Mouse (Mus musculus): ENCODE measurements at regions not wholly inside any gene's neighbourhood (a gene's known extent, or its start where the extent isn't known, plus 50 kb on each side); places are given as distances from the start of the nearest gene placed in this dataset.
A peak's percentile ranks its signal among the peaks of the same experiment; 100 is the strongest.

GRCm38 (mm10) chr4:100700418-100700817 lies 76.1 kb upstream of the Cachd1 start:
- WGBS, result 72% methylated on average over 5 of the region's 5 CpGs
- no peak overlapping the region for H3K9ac ChIP-seq
- H3K4me1 ChIP-seq, result no peaks in the 10 kb centered on the region
- H3K27ac ChIP-seq, result no peak overlapping the region
- no peaks in the 10 kb centered on the region for H3K9me3 ChIP-seq
- no peak overlapping the region for H3K4me3 ChIP-seq
- no peak for ATAC-seq (ENCODE audit: borderline replicate concordance, extremely low read depth, low FRiP score, low TSS enrichment)
- H3K36me3 ChIP-seq, result no peaks in the 10 kb centered on the region
- no peak overlapping the region for H3K4me2 ChIP-seq
- no peaks in the 10 kb centered on the region for H3K27me3 ChIP-seq

DNA sequence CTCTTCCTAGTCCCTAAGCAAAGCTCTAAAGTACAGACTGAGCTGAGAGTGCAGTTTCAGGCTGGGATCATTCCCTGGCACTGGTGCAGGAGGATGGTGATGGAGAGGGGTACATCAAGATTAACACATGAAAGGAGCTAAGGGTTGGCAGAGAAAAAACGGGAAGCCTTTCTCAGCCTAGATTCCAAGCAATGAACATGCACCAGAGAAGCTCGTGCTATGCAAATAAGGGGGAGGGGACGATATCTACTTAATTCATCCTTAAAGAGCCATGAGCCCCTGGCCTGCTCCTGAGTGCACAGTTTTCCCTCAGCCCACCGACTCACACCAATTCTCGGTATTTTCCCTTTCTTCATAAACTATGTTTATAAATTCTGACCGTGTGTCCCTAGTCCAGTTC lies 70.5 kb upstream of the Cachd1 start:
- 34% methylated on average over 6 of the region's 6 CpGs for WGBS
- Histone ChIP-seq H3K4me2 (no peak overlapping the region), H3K36me3 (no peaks in the 10 kb centered on the region), H3K9me3 (no peaks in the 10 kb centered on the region), H3K27me3 (no peaks in the 10 kb centered on the region), H3K4me1 (no peaks in the 10 kb centered on the region), H3K27ac (peak overlapping the region; percentile 38; the same call in 1 of the 2 replicates), H3K9ac (no peak overlapping the region), H3K4me3 (no peak overlapping the region)
- no peak for ATAC-seq (ENCODE audit: borderline replicate concordance, extremely low read depth, low FRiP score, low TSS enrichment)

DNA sequence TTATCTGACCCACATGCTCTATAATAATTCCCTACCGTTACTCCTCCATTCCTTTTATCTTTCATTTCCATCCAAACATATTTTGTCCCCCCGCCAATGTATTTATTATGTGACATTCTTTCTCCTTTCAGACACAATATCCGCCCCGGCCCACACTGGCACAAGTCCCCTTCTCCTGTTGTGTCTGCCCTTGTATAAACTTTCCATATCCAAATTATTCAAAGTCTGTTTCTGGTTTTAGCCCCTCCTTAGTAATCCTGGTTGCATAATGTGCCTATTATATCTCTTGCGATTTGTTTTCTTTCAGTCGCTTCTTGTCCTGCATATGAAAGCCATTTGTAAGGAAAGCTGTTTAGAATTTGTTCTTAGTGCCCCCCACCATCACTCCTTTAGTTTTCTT lies 69.3 kb upstream of the Cachd1 start:
- Histone ChIP-seq H3K27me3 (no peaks in the 10 kb centered on the region), H3K4me2 (0 out of 2 replicates have a peak overlapping the region, but pooled peaks have one; percentile 0), H3K4me3 (no peak overlapping the region), H3K27ac (peak overlapping the region; percentile 38; the same call in 1 of the 2 replicates), H3K9me3 (no peaks in the 10 kb centered on the region), H3K9ac (no peak overlapping the region), H3K4me1 (no peaks in the 10 kb centered on the region), H3K36me3 (no peaks in the 10 kb centered on the region)
- ATAC-seq (ENCODE audit: borderline replicate concordance, extremely low read depth, low FRiP score, low TSS enrichment), result peak; percentile 39; the same call in 1 of the 2 replicates
- 49% methylated on average over 6 of the region's 6 CpGs for WGBS

DNA sequence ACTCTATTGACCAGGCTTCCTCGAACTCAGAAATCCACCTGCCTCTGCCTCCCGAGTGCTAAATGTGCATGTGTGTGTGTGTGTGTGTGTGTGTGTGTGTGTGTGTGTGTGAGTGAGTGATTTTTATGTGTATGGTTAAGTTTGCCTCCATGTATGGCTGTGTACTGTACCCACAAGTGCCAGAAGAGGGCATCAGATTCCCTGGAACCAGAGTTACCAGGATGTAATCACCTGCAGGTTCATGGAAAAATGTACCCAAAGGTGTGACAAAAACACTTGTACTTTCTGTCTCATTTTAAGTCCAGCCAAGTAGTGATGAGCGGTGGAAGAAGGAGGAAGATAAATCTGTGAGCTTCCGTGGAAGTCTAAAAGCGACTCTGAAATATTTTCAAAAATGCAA lies 68.2 kb upstream of the Cachd1 start:
- Histone ChIP-seq H3K27me3 (no peaks in the 10 kb centered on the region), H3K4me3 (no peak overlapping the region), H3K27ac (no peak overlapping the region), H3K9me3 (no peaks in the 10 kb centered on the region), H3K9ac (no peak overlapping the region), H3K4me2 (no peak overlapping the region), H3K36me3 (no peaks in the 10 kb centered on the region), H3K4me1 (no peaks in the 10 kb centered on the region)
- WGBS, result 86% methylated on average over 5 of the region's 5 CpGs
- ATAC-seq (ENCODE audit: borderline replicate concordance, extremely low read depth, low FRiP score, low TSS enrichment), result no peak

GRCm38 (mm10) chr4:100714240-100714639 lies 62.2 kb upstream of the Cachd1 start:
- Histone ChIP-seq H3K9ac (no peak overlapping the region), H3K27ac (0 out of 2 replicates have a peak overlapping the region, but pooled peaks have one; percentile 47), H3K4me3 (no peak overlapping the region), H3K4me2 (no peak overlapping the region), H3K4me1 (no peaks in the 10 kb centered on the region), H3K27me3 (no peaks in the 10 kb centered on the region), H3K36me3 (no peaks in the 10 kb centered on the region), H3K9me3 (no peaks in the 10 kb centered on the region)
- peak; percentile 67; the same call in 1 of the 2 replicates for ATAC-seq (ENCODE audit: borderline replicate concordance, extremely low read depth, low FRiP score, low TSS enrichment)

DNA sequence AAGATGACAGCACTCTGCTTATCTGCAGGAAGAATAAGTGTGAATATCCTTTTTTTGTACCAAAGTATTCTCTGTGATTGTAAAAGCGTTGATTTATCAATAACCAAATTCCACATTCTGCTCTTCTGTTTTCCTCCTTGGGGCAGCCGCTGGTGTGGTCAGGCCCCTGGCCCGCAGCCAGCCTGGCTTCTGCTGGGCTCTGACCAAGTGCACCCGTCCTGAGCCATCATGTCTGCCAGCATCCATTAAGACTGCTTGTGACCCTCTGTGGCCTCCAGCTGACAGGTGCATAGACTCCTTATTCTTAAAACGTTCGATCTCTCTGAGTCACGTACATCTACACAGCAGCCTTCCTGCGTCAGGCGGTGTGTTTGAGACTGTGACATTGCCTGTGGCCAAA lies 58.9 kb upstream of the Cachd1 start:
- Histone ChIP-seq H3K4me2 (no peak overlapping the region), H3K27ac (no peak overlapping the region), H3K4me3 (no peak overlapping the region), H3K27me3 (no peaks in the 10 kb centered on the region), H3K9ac (no peak overlapping the region), H3K9me3 (no peaks in the 10 kb centered on the region), H3K36me3 (no peaks in the 10 kb centered on the region), H3K4me1 (no peaks in the 10 kb centered on the region)
- 77% methylated on average over 9 of the region's 9 CpGs for WGBS
- no peak for ATAC-seq (ENCODE audit: borderline replicate concordance, extremely low read depth, low FRiP score, low TSS enrichment)

GRCm38 (mm10) chr4:100722532-100722931 lies 53.9 kb upstream of the Cachd1 start:
- Histone ChIP-seq H3K4me3 (no peak overlapping the region), H3K9me3 (no peaks in the 10 kb centered on the region), H3K9ac (no peak overlapping the region), H3K36me3 (no peaks in the 10 kb centered on the region), H3K4me2 (no peak overlapping the region), H3K27ac (no peak overlapping the region), H3K27me3 (no peaks in the 10 kb centered on the region), H3K4me1 (no peaks in the 10 kb centered on the region)
- no peak for ATAC-seq (ENCODE audit: borderline replicate concordance, extremely low read depth, low FRiP score, low TSS enrichment)
- WGBS, result 21% methylated on average over 9 of the region's 9 CpGs

GRCm38 (mm10) chr4:100723053-100723452 lies 53.4 kb upstream of the Cachd1 start:
- Histone ChIP-seq H3K9me3 (no peaks in the 10 kb centered on the region), H3K27ac (no peak overlapping the region), H3K27me3 (no peaks in the 10 kb centered on the region), H3K4me2 (no peak overlapping the region), H3K36me3 (no peaks in the 10 kb centered on the region), H3K4me1 (no peaks in the 10 kb centered on the region), H3K9ac (no peak overlapping the region), H3K4me3 (no peak overlapping the region)
- WGBS, result 68% methylated on average over 5 of the region's 5 CpGs
- ATAC-seq (ENCODE audit: borderline replicate concordance, extremely low read depth, low FRiP score, low TSS enrichment), result no peak

GRCm38 (mm10) chr4:100725811-100726210 lies 50.7 kb upstream of the Cachd1 start:
- no peak overlapping the region for H3K27ac ChIP-seq
- no peak for ATAC-seq (ENCODE audit: borderline replicate concordance, extremely low read depth, low FRiP score, low TSS enrichment)
- WGBS, result 88% methylated on average over 7 of the region's 7 CpGs
- H3K4me2 ChIP-seq, result no peak overlapping the region
- H3K9ac ChIP-seq, result no peak overlapping the region
- H3K4me1 ChIP-seq, result no peaks in the 10 kb centered on the region
- H3K9me3 ChIP-seq, result no peaks in the 10 kb centered on the region
- no peak overlapping the region for H3K4me3 ChIP-seq
- no peaks in the 10 kb centered on the region for H3K27me3 ChIP-seq
- H3K36me3 ChIP-seq, result no peaks in the 10 kb centered on the region

- no peaks in the 10 kb centered on the region for H3K4me1 ChIP-seq
- no peak overlapping the region for H3K9ac ChIP-seq
- H3K4me2 ChIP-seq, result no peak overlapping the region
- no peak overlapping the region for H3K27ac ChIP-seq
- ATAC-seq (ENCODE audit: borderline replicate concordance, extremely low read depth, low FRiP score, low TSS enrichment), result no peak
- 77% methylated on average over 6 of the region's 6 CpGs for WGBS
- H3K4me3 ChIP-seq, result no peak overlapping the region
- H3K27me3 ChIP-seq, result no peaks in the 10 kb centered on the region
- no peaks in the 10 kb centered on the region for H3K9me3 ChIP-seq
- H3K36me3 ChIP-seq, result no peaks in the 10 kb centered on the region
Observed at GRCm38 (mm10) chr4:100726496-100726895, 50.0 kb upstream of the Cachd1 start.

Data from lung, embryonic 15.5 days (tissue).